Mouse (Mus musculus): ENCODE measurements at regions not wholly inside any gene's neighbourhood (a gene's known extent, or its start where the extent isn't known, plus 50 kb on each side); places are given as distances from the start of the nearest gene placed in this dataset.

DNA sequence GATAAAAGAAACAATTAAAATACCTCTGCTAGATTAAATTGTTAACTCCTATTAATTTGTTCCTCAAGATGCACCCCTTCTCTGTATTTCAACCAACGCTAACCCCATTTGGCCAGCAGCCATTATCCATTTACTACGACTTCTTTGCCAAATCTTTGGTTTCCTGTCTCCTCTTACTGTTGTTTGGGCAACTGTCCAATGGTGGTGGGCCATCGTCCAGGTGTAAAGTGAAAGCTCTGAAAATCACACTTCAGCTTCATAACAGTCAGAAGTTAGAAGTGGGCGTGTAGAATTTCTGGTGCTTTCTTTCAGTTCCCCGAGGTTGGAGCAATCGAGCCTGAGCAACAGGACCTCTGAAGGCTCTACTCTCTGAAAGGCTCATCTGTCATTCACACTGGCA lies 66.8 kb upstream of the Zbtb20 start:
- in situ Hi-C loops (cut with MboI; ENCODE audit: low pct_unique_long_range_greater_than_20kb in 1 of 2, low sequenced_read_pairs in 2 of 2, unreplicated experiment in 1 of 2): no loop called here

GRCm38 (mm10) chr16:42807536-42807935 lies 68.1 kb upstream of the Zbtb20 start:
- in situ Hi-C loops (cut with MboI; ENCODE audit: low pct_unique_long_range_greater_than_20kb in 1 of 2, low sequenced_read_pairs in 2 of 2, unreplicated experiment in 1 of 2): no loop called here

GRCm38 (mm10) chr16:42803609-42804008 lies 72.1 kb upstream of the Zbtb20 start:
- in situ Hi-C loops (cut with MboI; ENCODE audit: low pct_unique_long_range_greater_than_20kb in 1 of 2, low sequenced_read_pairs in 2 of 2, unreplicated experiment in 1 of 2): no loop called here

DNA sequence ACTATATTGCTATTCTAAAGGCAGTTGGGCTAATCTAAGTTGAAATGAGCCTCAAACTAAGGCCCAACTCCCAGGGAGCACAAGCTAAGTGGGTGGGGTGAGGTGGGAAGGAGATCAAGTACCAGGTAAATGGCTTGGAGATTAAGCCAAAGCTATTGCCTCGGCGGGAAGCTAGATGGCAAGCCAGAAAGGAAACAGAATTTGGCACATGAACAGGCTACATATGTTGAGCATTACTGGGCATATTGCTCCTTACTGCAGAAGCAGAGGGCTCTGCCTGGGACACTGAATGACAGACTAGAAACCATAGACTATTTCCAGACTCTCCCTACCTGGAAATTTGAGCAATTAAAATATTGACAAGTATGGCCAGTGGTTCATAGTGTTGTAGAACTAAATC lies 83.1 kb upstream of the Zbtb20 start:
- in situ Hi-C loops (cut with MboI; ENCODE audit: low pct_unique_long_range_greater_than_20kb in 1 of 2, low sequenced_read_pairs in 2 of 2, unreplicated experiment in 1 of 2): loop anchor here in 1 of 2 experiments (25.0 kb wide), 1 partner anchor 505 kb away; no protein-coding TSS in a partner anchor

- in situ Hi-C loops (cut with MboI; ENCODE audit: low pct_unique_long_range_greater_than_20kb in 1 of 2, low sequenced_read_pairs in 2 of 2, unreplicated experiment in 1 of 2): loop anchor here in 1 of 2 experiments (25.0 kb wide), 1 partner anchor 497 kb away; no protein-coding TSS in a partner anchor
Measured at GRCm38 (mm10) chr16:42784712-42785111, 91.0 kb upstream of the Zbtb20 start.

DNA sequence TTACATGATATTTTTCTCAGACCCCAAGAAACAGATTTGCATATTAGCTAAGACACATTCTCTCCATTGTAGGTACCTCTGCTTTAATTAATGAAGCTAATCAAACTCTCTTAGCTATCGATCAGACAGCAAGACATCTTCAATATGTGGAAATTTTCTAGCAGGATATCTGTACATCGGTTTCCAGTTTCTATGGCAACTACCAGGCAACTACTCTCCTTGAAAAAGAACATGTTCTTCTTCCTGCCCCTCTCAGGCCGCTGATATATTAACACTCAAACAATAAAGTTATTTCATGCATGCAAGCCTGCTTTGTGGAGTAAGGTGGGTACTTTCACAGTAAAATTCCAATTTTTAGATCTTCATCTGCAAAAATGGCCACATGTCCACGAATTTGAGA lies 91.7 kb upstream of the Zbtb20 start:
- in situ Hi-C loops (cut with MboI; ENCODE audit: low pct_unique_long_range_greater_than_20kb in 1 of 2, low sequenced_read_pairs in 2 of 2, unreplicated experiment in 1 of 2): loop anchor here in 1 of 2 experiments (25.0 kb wide), 1 partner anchor 497 kb away; no protein-coding TSS in a partner anchor

- in situ Hi-C loops (cut with MboI; ENCODE audit: low pct_unique_long_range_greater_than_20kb in 1 of 2, low sequenced_read_pairs in 2 of 2, unreplicated experiment in 1 of 2): loop anchor here in 1 of 2 experiments (25.0 kb wide), 1 partner anchor 495 kb away; no protein-coding TSS in a partner anchor
Measured at GRCm38 (mm10) chr16:42782091-42782679, 93.5 kb upstream of the Zbtb20 start.

- in situ Hi-C loops (cut with MboI; ENCODE audit: low pct_unique_long_range_greater_than_20kb in 1 of 2, low sequenced_read_pairs in 2 of 2, unreplicated experiment in 1 of 2): loop anchor here in 1 of 2 experiments (25.0 kb wide), 1 partner anchor 494 kb away; no protein-coding TSS in a partner anchor
Measured at GRCm38 (mm10) chr16:42781096-42782071, 94.3 kb upstream of the Zbtb20 start.

GRCm38 (mm10) chr16:42779957-42780356 lies 95.7 kb upstream of the Zbtb20 start:
- in situ Hi-C loops (cut with MboI; ENCODE audit: low pct_unique_long_range_greater_than_20kb in 1 of 2, low sequenced_read_pairs in 2 of 2, unreplicated experiment in 1 of 2): loop anchor here in 1 of 2 experiments (25.0 kb wide), 1 partner anchor 493 kb away; no protein-coding TSS in a partner anchor

GRCm38 (mm10) chr16:42772640-42773039 lies 103.0 kb upstream of the Zbtb20 start:
- in situ Hi-C loops (cut with MboI; ENCODE audit: low pct_unique_long_range_greater_than_20kb in 1 of 2, low sequenced_read_pairs in 2 of 2, unreplicated experiment in 1 of 2): no loop called here

DNA sequence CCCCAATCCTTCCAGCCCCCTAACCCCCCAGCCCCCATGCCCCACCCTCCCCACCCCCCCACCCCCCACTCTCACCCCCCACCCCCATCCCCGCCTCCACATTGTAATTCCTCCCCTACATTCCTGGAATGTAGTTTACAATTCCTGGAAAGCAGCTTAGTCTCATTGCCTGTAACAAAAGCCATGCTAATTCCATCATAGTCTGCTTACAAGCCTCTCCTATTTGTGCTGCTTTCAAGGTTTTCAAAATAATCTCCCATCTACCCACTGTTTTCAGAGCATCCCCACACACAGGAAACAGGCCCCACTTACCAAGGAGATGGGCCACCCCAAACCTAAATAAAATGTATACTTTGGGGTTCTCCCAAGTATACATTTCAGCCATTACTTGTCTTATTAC lies 105.5 kb upstream of the Zbtb20 start:
- in situ Hi-C loops (cut with MboI; ENCODE audit: low pct_unique_long_range_greater_than_20kb in 1 of 2, low sequenced_read_pairs in 2 of 2, unreplicated experiment in 1 of 2): no loop called here

- in situ Hi-C loops (cut with MboI; ENCODE audit: low pct_unique_long_range_greater_than_20kb in 1 of 2, low sequenced_read_pairs in 2 of 2, unreplicated experiment in 1 of 2): no loop called here
Measured at GRCm38 (mm10) chr16:42748681-42749080, 127.0 kb upstream of the Zbtb20 start.

DNA sequence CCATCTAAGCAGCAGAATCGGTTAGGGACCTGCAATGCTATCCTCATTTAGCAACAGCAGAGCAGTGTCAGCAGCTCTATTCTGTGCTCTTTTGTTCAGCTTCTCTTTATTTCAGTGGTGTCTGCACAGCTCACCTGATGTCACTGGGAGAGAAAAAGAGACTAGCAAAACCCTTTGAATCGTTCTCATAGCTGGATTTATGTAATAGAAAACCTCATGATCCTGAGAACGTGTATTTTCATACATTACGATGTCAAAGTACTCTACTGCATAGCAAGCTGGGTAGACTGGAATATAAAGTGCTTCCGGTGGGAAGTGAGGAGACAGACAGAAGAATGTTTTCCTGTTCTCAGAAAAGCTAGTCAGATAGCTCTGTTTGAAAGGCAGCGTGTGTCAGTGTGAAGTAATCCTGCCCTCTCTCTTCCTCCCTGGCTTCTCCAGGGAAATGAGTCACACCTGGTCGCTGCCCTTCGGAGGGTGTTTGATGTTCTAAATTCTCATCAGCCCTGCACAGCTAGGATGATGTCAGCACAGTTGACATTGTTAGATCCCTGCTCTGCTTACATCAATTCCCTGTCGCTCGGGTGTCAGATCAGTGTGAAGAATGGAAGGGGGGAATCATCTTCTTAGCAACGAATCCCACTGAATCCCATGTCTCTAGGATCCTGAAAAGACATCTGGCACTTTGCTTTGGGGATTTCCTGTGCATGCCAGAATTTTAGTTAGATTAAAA lies 129.6 kb upstream of the Zbtb20 start:
- in situ Hi-C loops (cut with MboI; ENCODE audit: low pct_unique_long_range_greater_than_20kb in 1 of 2, low sequenced_read_pairs in 2 of 2, unreplicated experiment in 1 of 2): no loop called here

DNA sequence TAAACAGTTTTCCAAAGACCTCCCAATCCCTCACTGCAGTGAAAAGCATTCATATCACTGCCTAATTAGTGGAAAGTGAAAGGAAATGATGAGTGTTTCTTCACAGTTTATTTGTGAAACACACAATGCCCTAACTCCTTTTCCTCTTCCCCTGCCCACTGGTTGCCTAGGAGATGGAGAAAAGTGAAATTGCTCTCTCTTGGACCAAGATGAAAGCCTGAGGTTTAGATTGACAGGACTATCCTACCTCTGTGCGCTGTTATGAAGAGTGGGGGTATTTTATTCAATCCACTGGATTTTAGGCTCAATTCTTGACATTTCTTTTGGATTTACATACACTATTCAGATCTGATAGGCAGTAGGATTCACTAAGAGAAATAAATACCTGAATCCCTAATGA lies 132.1 kb upstream of the Zbtb20 start:
- in situ Hi-C loops (cut with MboI; ENCODE audit: low pct_unique_long_range_greater_than_20kb in 1 of 2, low sequenced_read_pairs in 2 of 2, unreplicated experiment in 1 of 2): no loop called here

DNA sequence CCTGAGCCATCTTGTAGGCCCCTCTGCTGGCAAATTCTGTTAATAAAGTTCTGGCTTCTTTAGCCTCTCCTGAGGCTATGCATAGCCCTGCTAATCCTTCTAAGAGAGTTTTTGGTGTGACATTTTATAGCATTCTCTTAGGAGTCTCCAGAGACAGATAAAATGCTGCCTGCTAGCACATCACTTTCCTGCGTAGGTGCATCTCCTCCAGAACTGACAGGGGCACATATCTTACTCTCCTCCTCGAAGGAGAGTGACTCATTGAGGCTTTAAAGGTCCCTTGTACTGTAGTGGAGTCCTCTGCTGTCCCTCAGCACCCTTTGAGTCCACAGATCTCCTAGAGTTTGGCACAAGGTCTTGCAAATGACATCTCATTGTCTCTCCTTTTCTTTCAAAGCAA lies 132.6 kb upstream of the Zbtb20 start:
- in situ Hi-C loops (cut with MboI; ENCODE audit: low pct_unique_long_range_greater_than_20kb in 1 of 2, low sequenced_read_pairs in 2 of 2, unreplicated experiment in 1 of 2): no loop called here

DNA sequence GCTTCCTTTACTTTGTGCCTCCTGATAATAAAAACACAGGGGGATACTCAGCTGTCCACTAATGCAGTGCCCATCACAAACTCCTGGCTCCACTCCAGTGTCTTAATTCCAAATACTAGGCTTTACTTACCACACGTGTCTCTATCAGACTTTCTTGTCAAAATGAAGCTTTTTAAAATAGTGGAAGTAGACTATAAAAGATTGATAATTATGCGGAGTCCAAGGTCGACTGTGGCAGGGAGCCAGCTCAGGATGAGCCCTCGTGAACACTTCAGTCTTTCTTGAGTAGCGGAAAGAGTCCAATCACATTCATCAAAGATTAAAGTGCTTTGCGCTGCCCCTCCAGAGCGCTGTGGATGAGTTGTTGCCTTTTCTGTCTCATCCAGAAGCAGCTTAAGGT lies 147.9 kb upstream of the Zbtb20 start:
- in situ Hi-C loops (cut with MboI; ENCODE audit: low pct_unique_long_range_greater_than_20kb in 1 of 2, low sequenced_read_pairs in 2 of 2, unreplicated experiment in 1 of 2): no loop called here

- in situ Hi-C loops (cut with MboI; ENCODE audit: low pct_unique_long_range_greater_than_20kb in 1 of 2, low sequenced_read_pairs in 2 of 2, unreplicated experiment in 1 of 2): no loop called here
Measured at GRCm38 (mm10) chr16:42719915-42720314, 155.8 kb upstream of the Zbtb20 start.

DNA sequence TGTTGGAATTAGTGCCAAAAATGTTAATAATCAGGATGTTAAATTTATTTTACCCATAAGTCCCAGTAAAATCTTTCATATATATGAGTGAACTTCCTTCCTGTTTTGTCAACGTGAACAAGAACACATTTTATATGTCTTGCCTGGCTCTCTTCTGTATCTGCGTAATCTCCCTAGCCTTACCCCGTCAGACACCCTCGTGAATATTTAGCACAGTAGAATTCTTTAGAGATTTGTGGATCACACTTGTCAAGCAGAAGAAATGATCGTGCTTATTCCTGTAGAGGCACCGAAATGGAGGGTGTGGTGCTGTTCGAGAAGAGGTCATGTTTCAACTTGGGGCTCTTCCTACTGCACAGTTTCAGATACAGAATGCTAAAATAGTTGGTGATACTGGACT lies 157.2 kb upstream of the Zbtb20 start:
- in situ Hi-C loops (cut with MboI; ENCODE audit: low pct_unique_long_range_greater_than_20kb in 1 of 2, low sequenced_read_pairs in 2 of 2, unreplicated experiment in 1 of 2): no loop called here

Measured in mouse embryonic stem cell (cell line).